Mouse (Mus musculus): Measurements from ENCODE around the gene Arhgef28.

- no peak for TF ChIP-seq POLR2A (IDR thresholded peaks at IDR 0.05; ENCODE audit: borderline replicate concordance, insufficient read depth, low read length)
- TF ChIP-seq CTCF (IDR thresholded peaks at IDR 0.05; ENCODE audit: borderline replicate concordance, insufficient read depth, low read depth, low read length): no peak
These were observed 1.9 kb downstream of the Arhgef28 start for GRCm38 (mm10) chr13:98204371-98204770.
